Comparison of ENCODE assay signal across 8 mouse cellular contexts in the genomic region with DNA sequence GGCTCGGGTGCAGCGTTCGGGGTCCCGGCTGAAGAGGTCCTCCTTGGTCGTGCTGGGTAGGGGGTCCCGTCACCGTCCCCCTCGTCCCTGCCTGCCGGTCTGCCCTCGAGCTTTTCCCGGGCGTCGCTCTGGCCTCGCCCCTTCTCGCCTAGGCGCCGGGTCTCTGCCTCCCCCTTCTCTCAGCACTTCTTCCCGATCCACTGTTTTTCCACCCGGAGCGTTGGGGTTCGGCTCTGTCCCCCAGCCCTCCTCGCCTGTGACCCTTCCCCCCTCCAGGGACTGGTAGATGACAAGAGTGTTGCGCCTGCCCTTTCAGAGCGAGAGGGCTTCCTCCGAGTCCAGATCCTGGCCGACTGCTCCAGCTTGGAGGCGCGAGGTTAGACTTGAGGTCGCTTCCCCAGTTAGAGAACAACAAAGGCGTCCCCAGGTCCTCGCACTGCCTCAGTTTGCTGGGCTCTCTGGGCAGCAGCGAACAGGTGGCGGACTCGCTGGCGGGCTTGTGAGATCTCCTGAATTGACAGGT. TPM values are rescaled to one million over a fixed set of nuclear protein-coding genes. Genes with fewer than 3 reads are reported as not detected.
A peak's percentile ranks its signal among the peaks of the same experiment; 100 is the strongest.
DNase-seq lines count a peak whose midpoint lies in the region; ATAC-seq and TF ChIP-seq lines count a peak whose summit lies in the region.

No protein-coding gene starts in this region.

- H3K4me1 ChIP-seq in forebrain, postnatal 0 days (ENCODE audit: insufficient read depth) = peaks cover 4% of the 10 kb centered on the region; the same call in 1 of the 2 replicates

- H3K27me3 ChIP-seq in forebrain, postnatal 0 days (ENCODE audit: insufficient read depth, low read length) = no peaks in the 10 kb centered on the region
- no peaks in the 10 kb centered on the region for H3K27me3 ChIP-seq in myocyte (ENCODE audit: control insufficient read depth, insufficient read depth, insufficient read length)

- TF ChIP-seq POLR2A in myocyte (IDR thresholded peaks at IDR 0.05; ENCODE audit: insufficient read length, low read depth) = no peak

- peak overlapping the region; percentile 93 for H3K4me2 ChIP-seq in forebrain, postnatal 0 days (ENCODE audit: low read depth)
- peak overlapping the region; percentile 97 for H3K4me2 ChIP-seq in myocyte (ENCODE audit: low read depth)

- WGBS in forebrain, postnatal 0 days = 3% methylated on average over 33 of the region's 35 CpGs

- TF ChIP-seq CTCF in forebrain, postnatal 0 days (IDR thresholded peaks at IDR 0.05; ENCODE audit: low read depth) = no peak

- peaks cover 4% of the 10 kb centered on the region; the same call in 1 of the 2 replicates for H3K36me3 ChIP-seq in forebrain, postnatal 0 days (ENCODE audit: insufficient read depth)
- peaks cover 13% of the 10 kb centered on the region for H3K36me3 ChIP-seq in myocyte (ENCODE audit: control insufficient read depth, insufficient read depth)

- H3ac ChIP-seq in myocyte (ENCODE audit: control insufficient read depth, insufficient read length) = peak overlapping the region; percentile 21

- peak overlapping the region; percentile 88 for H3K27ac ChIP-seq in forebrain, postnatal 0 days (ENCODE audit: low read depth, low read length)

- H3K9ac ChIP-seq in forebrain, postnatal 0 days = peak overlapping the region; percentile 71

- intact Hi-C loops in gastrocnemius, postnatal 14 days (cut with DNase I; ENCODE audit: low total_unique reads) = no loop called here

- peak overlapping the region; percentile 94 for H3K4me3 ChIP-seq in forebrain, postnatal 0 days (ENCODE audit: low read depth, low read length)
- peak overlapping the region; percentile 87 for H3K4me3 ChIP-seq in myocyte

- peak; percentile 63 for ATAC-seq in forebrain, postnatal 0 days

- peaks cover 54% of the 10 kb centered on the region for H3K79me2 ChIP-seq in myocyte (ENCODE audit: control insufficient read depth, insufficient read depth)

- no peaks in the 10 kb centered on the region for H3K9me3 ChIP-seq in forebrain, postnatal 0 days (ENCODE audit: low read length)

- DNase-seq in gastrocnemius, postnatal 14 days = peak; percentile 25
- no peak for DNase-seq in gastrocnemius, adult 18-20 months (ENCODE audit: low spot score)
- DNase-seq in urinary bladder, postnatal 14 days (ENCODE audit: low spot score) = peak; percentile 15
- DNase-seq in urinary bladder, postnatal 10 days (ENCODE audit: low spot score) = no peak
- DNase-seq in forebrain, postnatal 0 days = peak; percentile 18
- peak; percentile 60 for DNase-seq in liver
- DNase-seq in frontal cortex, postnatal 14 days (ENCODE audit: low spot score in 2 of 2) = no peak

TF ChIP-seq in myocyte, 11 proteins besides CTCF, POLR2A, EP300 and RAD21:
- TF ChIP-seq MYOG (IDR thresholded peaks at IDR 0.05; ENCODE audit: control insufficient read depth in 1 of 3, insufficient read depth in 1 of 3, insufficient read length in 2 of 3, low read depth in 2 of 3) = peak in 2 of 3 experiments; percentile 8 to 46
- TF ChIP-seq MAX (IDR thresholded peaks at IDR 0.05; ENCODE audit: low read depth) = no peak
- peak in 2 of 3 experiments; percentile 63 to 74 for TF ChIP-seq MYOD1 (IDR thresholded peaks at IDR 0.05; ENCODE audit: control insufficient read depth in 1 of 3, insufficient read length in 2 of 3, low read depth in 2 of 3)

RNA-seq across cellular contexts. Expression of gene Eya3, which starts 0.5 kb away (rescaled TPM):
- total RNA-seq in gastrocnemius, postnatal 14 days (2021) = 10 to 100 TPM; 14.2 to 14.3 TPM
- 10 to 100 TPM; 11.7 to 13.4 TPM for total RNA-seq in gastrocnemius, adult 18-20 months (2021)
- total RNA-seq in forebrain, postnatal 0 days (2014; rRNA removed) = 18.6 and 21.8 TPM in 2 replicates
- 6.0 and 7.2 TPM in 2 replicates for polyA plus RNA-seq in forebrain, postnatal 0 days (2015; fragmentation: Nextera tagmentation; extraction: Ambion mirVana)
- polyA plus RNA-seq in myocyte (2012; fragmentation: generic; extraction: Trizol) = 22.2 TPM

Comparison
In these comparisons a context has a peak if more than half of its experiments do, and no peak if none do; other contexts are left out.
1. DNase-seq: peak in gastrocnemius, postnatal 14 days (single experiment), urinary bladder, postnatal 14 days (single experiment), forebrain, postnatal 0 days (single experiment) and liver (single experiment); none in gastrocnemius, adult 18-20 months (single experiment), urinary bladder, postnatal 10 days (single experiment) and frontal cortex, postnatal 14 days (0 of 2).